Mouse (Mus musculus): ENCODE data around the gene Hsfy2. TPM values are rescaled to one million over a fixed set of nuclear protein-coding genes. Genes with fewer than 3 reads are reported as not detected.

Gene Hsfy2
- not detected in 2 replicates for polyA plus RNA-seq (2015; fragmentation: Nextera tagmentation; extraction: Ambion mirVana)

GRCm38 (mm10) chr1:56637335-56637734 is at the start of gene Hsfy2:
Hsfy2 (minus strand) TSS chr1:56637435.
- H3K9ac ChIP-seq: no peak within 1 kb of the TSS
- 91% methylated on average over 2 of the region's 2 CpGs for WGBS
- H3K27me3 ChIP-seq: no peaks in the 10 kb centered on the region
- no peaks in the 10 kb centered on the region for H3K4me1 ChIP-seq (replicated peaks)
- ATAC-seq (ENCODE audit: low FRiP score, low read depth): no peak
- no peaks in the 10 kb centered on the region for H3K9me3 ChIP-seq
- H3K4me2 ChIP-seq: no peak within 1 kb of the TSS
- no peak within 1 kb of the TSS for H3K4me3 ChIP-seq
- H3K27ac ChIP-seq (replicated peaks): no peak within 1 kb of the TSS
- H3K36me3 ChIP-seq: no peaks in the 10 kb centered on the region

- no peak overlapping the region for H3K4me2 ChIP-seq
- ATAC-seq (ENCODE audit: low FRiP score, low read depth): no peak
- H3K9me3 ChIP-seq: no peaks in the 10 kb centered on the region
- no peak overlapping the region for H3K9ac ChIP-seq
- no peak overlapping the region for H3K4me3 ChIP-seq
- 91% methylated on average over 1 of the region's 1 CpGs for WGBS
- H3K27ac ChIP-seq (replicated peaks): no peak overlapping the region
- H3K27me3 ChIP-seq: no peaks in the 10 kb centered on the region
- H3K36me3 ChIP-seq: no peaks in the 10 kb centered on the region
- no peaks in the 10 kb centered on the region for H3K4me1 ChIP-seq (replicated peaks)
Observed at GRCm38 (mm10) chr1:56685053-56685557, 47.9 kb upstream of the Hsfy2 start.

- Histone ChIP-seq H3K9ac (no peak overlapping the region), H3K27me3 (no peaks in the 10 kb centered on the region), H3K36me3 (no peaks in the 10 kb centered on the region), H3K4me3 (no peak overlapping the region), H3K4me2 (no peak overlapping the region), H3K27ac (replicated peaks) (no peak overlapping the region), H3K9me3 (no peaks in the 10 kb centered on the region), H3K4me1 (replicated peaks) (no peaks in the 10 kb centered on the region)
- no peak for ATAC-seq (ENCODE audit: low FRiP score, low read depth)
Observed at GRCm38 (mm10) chr1:56684512-56684911, 47.3 kb upstream of the Hsfy2 start.

GRCm38 (mm10) chr1:56681258-56681657 is 44.0 kb upstream of the Hsfy2 start:
- ATAC-seq (ENCODE audit: low FRiP score, low read depth): no peak
- H3K27ac ChIP-seq (replicated peaks): no peak overlapping the region
- WGBS: 87% methylated on average over 2 of the region's 2 CpGs
- no peaks in the 10 kb centered on the region for H3K4me1 ChIP-seq (replicated peaks)
- H3K36me3 ChIP-seq: no peaks in the 10 kb centered on the region
- H3K9me3 ChIP-seq: no peaks in the 10 kb centered on the region
- no peak overlapping the region for H3K4me2 ChIP-seq
- H3K4me3 ChIP-seq: no peak overlapping the region
- no peak overlapping the region for H3K9ac ChIP-seq
- H3K27me3 ChIP-seq: no peaks in the 10 kb centered on the region

- ATAC-seq (ENCODE audit: low FRiP score, low read depth): no peak
- no peaks in the 10 kb centered on the region for H3K36me3 ChIP-seq
- no peak overlapping the region for H3K4me3 ChIP-seq
- H3K4me1 ChIP-seq (replicated peaks): no peaks in the 10 kb centered on the region
- H3K9ac ChIP-seq: no peak overlapping the region
- no peak overlapping the region for H3K4me2 ChIP-seq
- H3K9me3 ChIP-seq: no peaks in the 10 kb centered on the region
- no peak overlapping the region for H3K27ac ChIP-seq (replicated peaks)
- H3K27me3 ChIP-seq: no peaks in the 10 kb centered on the region
- WGBS: 59% methylated on average over 2 of the region's 2 CpGs
Observed at GRCm38 (mm10) chr1:56675253-56675652, 38.0 kb upstream of the Hsfy2 start.

- 88% methylated on average over 3 of the region's 3 CpGs for WGBS
- Histone ChIP-seq H3K4me2 (no peak overlapping the region), H3K4me3 (no peak overlapping the region), H3K27me3 (no peaks in the 10 kb centered on the region), H3K36me3 (no peaks in the 10 kb centered on the region), H3K9ac (no peak overlapping the region), H3K4me1 (replicated peaks) (no peaks in the 10 kb centered on the region), H3K27ac (replicated peaks) (no peak overlapping the region), H3K9me3 (no peaks in the 10 kb centered on the region)
- ATAC-seq (ENCODE audit: low FRiP score, low read depth): no peak
Observed at GRCm38 (mm10) chr1:56674601-56675000, 37.4 kb upstream of the Hsfy2 start.

GRCm38 (mm10) chr1:56671241-56671945 is 34.2 kb upstream of the Hsfy2 start:
- no peak for ATAC-seq (ENCODE audit: low FRiP score, low read depth)
- no peak overlapping the region for H3K27ac ChIP-seq (replicated peaks)
- H3K27me3 ChIP-seq: no peaks in the 10 kb centered on the region
- H3K36me3 ChIP-seq: no peaks in the 10 kb centered on the region
- no peaks in the 10 kb centered on the region for H3K4me1 ChIP-seq (replicated peaks)
- H3K4me2 ChIP-seq: no peak overlapping the region
- H3K4me3 ChIP-seq: no peak overlapping the region
- 37% methylated on average over 8 of the region's 8 CpGs for WGBS
- H3K9ac ChIP-seq: no peak overlapping the region
- H3K9me3 ChIP-seq: no peaks in the 10 kb centered on the region

GRCm38 (mm10) chr1:56670509-56670908 is 33.3 kb upstream of the Hsfy2 start:
- Histone ChIP-seq H3K36me3 (no peaks in the 10 kb centered on the region), H3K27me3 (no peaks in the 10 kb centered on the region)

GRCm38 (mm10) chr1:56664606-56665005 is 27.4 kb upstream of the Hsfy2 start:
- H3K36me3 ChIP-seq: no peaks in the 10 kb centered on the region
- H3K4me2 ChIP-seq: no peak overlapping the region
- no peak for ATAC-seq (ENCODE audit: low FRiP score, low read depth)
- H3K9ac ChIP-seq: no peak overlapping the region
- H3K27me3 ChIP-seq: no peaks in the 10 kb centered on the region
- H3K9me3 ChIP-seq: no peaks in the 10 kb centered on the region
- H3K4me1 ChIP-seq (replicated peaks): no peaks in the 10 kb centered on the region
- H3K4me3 ChIP-seq: no peak overlapping the region
- no peak overlapping the region for H3K27ac ChIP-seq (replicated peaks)
- 83% methylated on average over 3 of the region's 3 CpGs for WGBS

More at GRCm38 (mm10) chr1:56670509-56670908, 33.3 kb upstream of the Hsfy2 start:
- no peak for ATAC-seq (ENCODE audit: low FRiP score, low read depth)
- Histone ChIP-seq H3K9me3 (no peaks in the 10 kb centered on the region), H3K4me1 (replicated peaks) (no peaks in the 10 kb centered on the region), H3K4me2 (no peak overlapping the region), H3K27ac (replicated peaks) (no peak overlapping the region), H3K9ac (no peak overlapping the region), H3K4me3 (no peak overlapping the region)
- WGBS: 56% methylated on average over 5 of the region's 5 CpGs

- Histone ChIP-seq H3K9ac (no peak overlapping the region), H3K4me3 (no peak overlapping the region), H3K27ac (replicated peaks) (no peak overlapping the region), H3K36me3 (no peaks in the 10 kb centered on the region), H3K27me3 (no peaks in the 10 kb centered on the region), H3K4me1 (replicated peaks) (no peaks in the 10 kb centered on the region), H3K4me2 (no peak overlapping the region), H3K9me3 (no peaks in the 10 kb centered on the region)
- ATAC-seq (ENCODE audit: low FRiP score, low read depth): no peak
- 82% methylated on average over 7 of the region's 7 CpGs for WGBS
Observed at GRCm38 (mm10) chr1:56626824-56627223, 10.4 kb downstream of the Hsfy2 start.

- no peaks in the 10 kb centered on the region for H3K4me1 ChIP-seq (replicated peaks)
- H3K9ac ChIP-seq: no peak overlapping the region
- H3K27me3 ChIP-seq: no peaks in the 10 kb centered on the region
- no peak overlapping the region for H3K4me3 ChIP-seq
- H3K9me3 ChIP-seq: no peaks in the 10 kb centered on the region
- no peak overlapping the region for H3K4me2 ChIP-seq
- no peaks in the 10 kb centered on the region for H3K36me3 ChIP-seq
- H3K27ac ChIP-seq (replicated peaks): no peak overlapping the region
- WGBS: 90% methylated on average over 3 of the region's 3 CpGs
- ATAC-seq (ENCODE audit: low FRiP score, low read depth): no peak
Observed at GRCm38 (mm10) chr1:56624304-56624703, 12.9 kb downstream of the Hsfy2 start.

GRCm38 (mm10) chr1:56612384-56612783 is 24.9 kb downstream of the Hsfy2 start:
- Histone ChIP-seq H3K36me3 (no peaks in the 10 kb centered on the region), H3K27ac (replicated peaks) (no peak overlapping the region), H3K4me3 (no peak overlapping the region), H3K4me1 (replicated peaks) (no peaks in the 10 kb centered on the region), H3K9ac (no peak overlapping the region), H3K4me2 (no peak overlapping the region), H3K9me3 (no peaks in the 10 kb centered on the region), H3K27me3 (no peaks in the 10 kb centered on the region)
- 89% methylated on average over 1 of the region's 1 CpGs for WGBS
- ATAC-seq (ENCODE audit: low FRiP score, low read depth): no peak

Measured in hindbrain, embryonic 15.5 days (tissue).